Mouse (Mus musculus) lung, embryonic 14.5 days (tissue): ENCODE data around the gene Akap6. TPM values are rescaled to one million over a fixed set of nuclear protein-coding genes. Genes with fewer than 3 reads are reported as not detected.

Experiments
- ATAC-seq: fragments of 200-750 bp; cut with Nextera tagmentation; 2 replicates; pipeline ENCODE4 v1.8.0; 2017; ENCODE audit warnings: mild to moderate bottlenecking, moderate TSS enrichment, moderate library complexity; ENCODE audit not compliant: insufficient read depth
- DNase-seq: peaks from one replicate; pipeline ENCODE4 v3.0.0-alpha.2; 2015
- H3K27ac ChIP-seq: fragments of 300-500 bp; sonication (generic); 2 replicates; pipeline ENCODE4 v1.5.1; 2014; ENCODE audit warnings: low read depth, mild to moderate bottlenecking, moderate library complexity
- H3K27me3 ChIP-seq: fragments of 300-500 bp; sonication (generic); 2 replicates; pipeline ENCODE4 v1.6.1; 2014; ENCODE audit warnings: low read length, control low read depth; ENCODE audit not compliant: insufficient read depth
- H3K36me3 ChIP-seq: fragments of 300-500 bp; sonication (generic); 2 replicates; pipeline ENCODE4 v1.6.1; 2014; ENCODE audit warnings: control low read depth; ENCODE audit not compliant: insufficient read depth
- H3K4me1 ChIP-seq: fragments of 300-500 bp; sonication (generic); 2 replicates; pipeline ENCODE4 v1.6.1; 2014; ENCODE audit warnings: antibody characterized with exemption, control low read depth; ENCODE audit not compliant: insufficient read depth
- H3K4me2 ChIP-seq: fragments of 300-500 bp; sonication (generic); 2 replicates; pipeline ENCODE4 v1.6.1; 2014; ENCODE audit warnings: mild to moderate bottlenecking
- H3K4me3 ChIP-seq: fragments of 300-500 bp; sonication (generic); 2 replicates; pipeline ENCODE4 v1.5.1; 2014; ENCODE audit warnings: low read depth, low read length
- H3K9ac ChIP-seq: fragments of 300-500 bp; sonication (generic); 2 replicates; pipeline ENCODE4 v1.6.1; 2014
- H3K9me3 ChIP-seq: fragments of 300-500 bp; sonication (generic); 2 replicates; pipeline ENCODE4 v1.6.1; 2016; ENCODE audit warnings: low read depth, low read length, control low read depth
- CTCF ChIP-seq: IDR thresholded peaks from 2 replicates; pipeline ENCODE4 v1.5.1; 2016; ENCODE audit warnings: antibody characterized with exemption, low read depth
- WGBS: fragments of 180-500 bp; shearing (Covaris S2); extraction: QIAGEN DNeasy Blood & Tissue Kit; methylation state at CpG from one replicate; pipeline ENCODE4 v1.1.7; 2014; 5-methylcytosine and 5-hydroxymethylcytosine counted together
- polyA plus RNA-seq: library from polyadenylated mRNA; unstranded; fragments of >200 nt; fragmentation: Nextera tagmentation; extraction: Ambion mirVana; gene quantifications from 2 replicates; pipeline ENCODE4 v1.2.1, GENCODE M21; 2014

Gene Akap6
- polyA plus RNA-seq, 1 experiment from 2014 or later = 0.51 TPM

DNA sequence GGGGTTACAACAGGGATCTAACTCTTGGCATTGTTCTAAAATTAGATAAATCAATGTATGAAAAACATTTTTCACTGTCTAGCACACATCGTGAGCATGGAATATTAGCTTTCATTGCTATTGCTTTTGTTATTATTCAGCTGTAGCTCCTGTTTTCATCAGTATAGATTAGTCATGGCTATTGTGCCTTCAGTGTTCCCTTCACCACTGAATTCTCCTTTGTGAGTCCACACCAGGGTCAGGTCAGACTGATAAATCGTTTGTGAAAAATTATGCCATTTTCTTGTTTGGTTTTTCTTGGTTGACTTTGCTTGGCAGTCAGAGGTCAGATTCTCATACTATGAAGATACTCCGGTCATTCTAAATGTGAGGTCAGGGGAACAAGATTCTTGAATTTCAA lies 70.4 kb downstream of the Akap6 start:
- DNase-seq (no peak), ATAC-seq (no peak)
- Histone ChIP-seq H3K27ac (no peak overlapping the region), H3K4me3 (no peak overlapping the region), H3K9ac (no peak overlapping the region), H3K27me3 (no peaks in the 10 kb centered on the region), H3K4me2 (no peak overlapping the region), H3K9me3 (no peaks in the 10 kb centered on the region), H3K4me1 (peaks cover 14% of the 10 kb centered on the region), H3K36me3 (no peaks in the 10 kb centered on the region)
- WGBS = 55% methylated on average over 3 of the region's 3 CpGs
- no peak for TF ChIP-seq CTCF

DNA sequence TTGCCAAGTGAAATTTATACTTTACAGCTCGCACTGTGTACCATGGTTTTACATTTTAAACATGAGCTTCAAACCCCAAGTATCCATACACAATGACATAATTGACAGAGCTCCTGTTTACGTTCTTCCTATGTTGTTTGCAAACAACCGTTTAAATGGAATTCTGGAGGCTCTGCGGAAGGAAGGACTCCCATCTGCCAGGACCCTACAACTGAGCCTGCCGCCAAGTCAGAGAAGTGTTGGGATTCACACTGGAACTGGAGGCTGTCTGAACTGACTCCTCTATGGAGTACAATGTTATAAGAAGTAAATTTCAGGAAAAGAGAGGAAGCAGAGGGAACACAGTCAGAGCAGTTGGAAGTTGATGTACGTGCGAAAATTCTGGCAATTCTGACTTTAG lies 72.7 kb downstream of the Akap6 start:
- Histone ChIP-seq H3K4me2 (no peak overlapping the region), H3K27ac (no peak overlapping the region), H3K4me3 (no peak overlapping the region), H3K36me3 (no peaks in the 10 kb centered on the region), H3K9ac (no peak overlapping the region), H3K27me3 (no peaks in the 10 kb centered on the region), H3K4me1 (peaks cover 14% of the 10 kb centered on the region), H3K9me3 (no peaks in the 10 kb centered on the region)
- WGBS = 63% methylated on average over 7 of the region's 7 CpGs
- no peak for TF ChIP-seq CTCF
- DNase-seq = no peak
- no peak for ATAC-seq

- TF ChIP-seq CTCF = no peak
- H3K4me2 ChIP-seq = no peak overlapping the region
- DNase-seq (peak; percentile 71), ATAC-seq (peak; percentile 67; the same call in 1 of the 2 replicates)
- H3K9ac ChIP-seq = no peak overlapping the region
- peak overlapping the region; percentile 58; the same call in 1 of the 2 replicates for H3K27ac ChIP-seq
- peaks cover 14% of the 10 kb centered on the region for H3K4me1 ChIP-seq
- 22% methylated on average over 11 of the region's 11 CpGs for WGBS
- H3K36me3 ChIP-seq = no peaks in the 10 kb centered on the region
- H3K27me3 ChIP-seq = no peaks in the 10 kb centered on the region
- no peaks in the 10 kb centered on the region for H3K9me3 ChIP-seq
- no peak overlapping the region for H3K4me3 ChIP-seq
Measured at GRCm38 (mm10) chr12:52772494-52773280, 73.5 kb downstream of the Akap6 start.

DNA sequence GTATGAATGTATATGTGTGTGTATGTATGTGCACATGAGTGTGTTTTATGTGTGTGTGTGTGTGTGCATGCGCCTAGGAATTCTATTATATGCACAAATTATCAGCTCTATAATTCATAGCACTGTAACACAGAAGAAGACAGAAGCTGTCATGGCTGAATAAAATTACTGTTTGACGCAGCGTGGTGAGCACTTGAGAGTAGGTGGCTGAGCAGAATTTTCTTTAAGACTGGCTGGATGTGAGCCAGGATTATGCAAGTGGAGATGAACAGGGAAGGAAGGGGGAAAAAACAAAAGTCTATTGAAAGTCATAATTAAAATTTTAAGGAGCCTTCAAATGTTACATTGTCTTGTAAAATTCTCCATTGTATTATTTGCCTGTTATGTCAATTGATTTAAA lies 74.7 kb downstream of the Akap6 start:
- 0 out of 2 replicates have a peak overlapping the region, but pooled peaks have one; percentile 4 for H3K4me2 ChIP-seq
- 36% methylated on average over 3 of the region's 3 CpGs for WGBS
- peak; percentile 75 for DNase-seq

GRCm38 (mm10) chr12:52774382-52774781 lies 75.2 kb downstream of the Akap6 start:
- ATAC-seq = no peak
- H3K27ac ChIP-seq = no peak overlapping the region
- H3K4me1 ChIP-seq = peaks cover 14% of the 10 kb centered on the region
- no peak overlapping the region for H3K4me3 ChIP-seq
- H3K36me3 ChIP-seq = no peaks in the 10 kb centered on the region
- no peak for TF ChIP-seq CTCF
- no peak overlapping the region for H3K4me2 ChIP-seq
- H3K27me3 ChIP-seq = no peaks in the 10 kb centered on the region
- WGBS = 29% methylated on average over 6 of the region's 6 CpGs
- H3K9me3 ChIP-seq = no peaks in the 10 kb centered on the region
- no peak overlapping the region for H3K9ac ChIP-seq
- peak; percentile 62 for DNase-seq

More for the DNA sequence above, 74.7 kb downstream of the Akap6 start:
- Histone ChIP-seq H3K27ac (no peak overlapping the region), H3K9me3 (no peaks in the 10 kb centered on the region), H3K4me3 (no peak overlapping the region), H3K36me3 (no peaks in the 10 kb centered on the region), H3K9ac (no peak overlapping the region), H3K4me1 (peaks cover 14% of the 10 kb centered on the region), H3K27me3 (no peaks in the 10 kb centered on the region)
- no peak for TF ChIP-seq CTCF
- ATAC-seq = no peak

- no peak overlapping the region for H3K4me2 ChIP-seq
Measured at GRCm38 (mm10) chr12:52780216-52780615, 81.0 kb downstream of the Akap6 start.

GRCm38 (mm10) chr12:52781066-52781465 lies 81.9 kb downstream of the Akap6 start:
- H3K9me3 ChIP-seq = no peaks in the 10 kb centered on the region
- H3K4me2 ChIP-seq = no peak overlapping the region
- WGBS = 64% methylated on average over 7 of the region's 7 CpGs
- no peaks in the 10 kb centered on the region for H3K36me3 ChIP-seq
- H3K4me1 ChIP-seq = peaks cover 4% of the 10 kb centered on the region; the same call in 1 of the 2 replicates
- DNase-seq (no peak), ATAC-seq (no peak)
- no peaks in the 10 kb centered on the region for H3K27me3 ChIP-seq
- H3K4me3 ChIP-seq = no peak overlapping the region
- TF ChIP-seq CTCF = no peak
- no peak overlapping the region for H3K9ac ChIP-seq
- H3K27ac ChIP-seq = no peak overlapping the region

More at GRCm38 (mm10) chr12:52780216-52780615, 81.0 kb downstream of the Akap6 start:
- no peaks in the 10 kb centered on the region for H3K36me3 ChIP-seq
- H3K4me1 ChIP-seq = peaks cover 4% of the 10 kb centered on the region; the same call in 1 of the 2 replicates
- DNase-seq (no peak), ATAC-seq (no peak)
- H3K9ac ChIP-seq = no peak overlapping the region
- H3K27me3 ChIP-seq = no peaks in the 10 kb centered on the region
- WGBS = 52% methylated on average over 5 of the region's 5 CpGs
- no peak overlapping the region for H3K4me3 ChIP-seq
- H3K27ac ChIP-seq = no peak overlapping the region
- no peaks in the 10 kb centered on the region for H3K9me3 ChIP-seq
- TF ChIP-seq CTCF = no peak
